Mouse (Mus musculus) embryonic facial prominence, embryonic 12.5 days (tissue): ENCODE measurements around the gene Ddr1. TPM values are rescaled to one million over a fixed set of nuclear protein-coding genes. Genes with fewer than 3 reads are reported as not detected.

ENCODE experiments used
- ATAC-seq: fragments of 200-750 bp; cut with Nextera tagmentation; 2 replicates; pipeline ENCODE4 v1.8.0; 2017; ENCODE audit not compliant: insufficient number of reproducible peaks, insufficient read depth, low FRiP score, low TSS enrichment
- H3K27ac ChIP-seq: fragments of 300-500 bp; sonication (generic); 2 replicates; pipeline ENCODE4 v1.5.1; 2016; ENCODE audit warnings: mild to moderate bottlenecking
- H3K27me3 ChIP-seq: fragments of 300-500 bp; sonication (generic); 2 replicates; pipeline ENCODE4 v1.6.1; 2016; ENCODE audit warnings: mild to moderate bottlenecking, moderate library complexity
- H3K36me3 ChIP-seq: fragments of 300-500 bp; sonication (generic); 2 replicates; pipeline ENCODE4 v1.6.1; 2016; ENCODE audit warnings: mild to moderate bottlenecking
- H3K4me1 ChIP-seq: fragments of 300-500 bp; sonication (generic); 2 replicates; pipeline ENCODE4 v1.6.1; 2016
- H3K4me2 ChIP-seq: fragments of 300-500 bp; sonication (generic); replicated peaks from 2 replicates; pipeline ENCODE4 v1.6.1; 2016; ENCODE audit warnings: mild to moderate bottlenecking, moderate library complexity
- H3K4me3 ChIP-seq: fragments of 300-500 bp; sonication (generic); 2 replicates; pipeline ENCODE4 v1.5.1; 2016; ENCODE audit warnings: mild to moderate bottlenecking
- H3K9ac ChIP-seq: fragments of 300-500 bp; sonication (generic); 2 replicates; pipeline ENCODE4 v1.6.1; 2016; ENCODE audit warnings: mild to moderate bottlenecking, moderate library complexity
- H3K9me3 ChIP-seq: fragments of 300-500 bp; sonication (generic); 2 replicates; pipeline ENCODE4 v1.6.1; 2016; ENCODE audit warnings: mild to moderate bottlenecking, moderate library complexity
- WGBS: fragments of 180-500 bp; shearing (Covaris S2); methylation state at CpG from one replicate; pipeline ENCODE4 v1.1.7; 2016; 5-methylcytosine and 5-hydroxymethylcytosine counted together
- polyA plus RNA-seq: library from polyadenylated mRNA; unstranded; fragments of >200 nt; fragmentation: Nextera tagmentation; extraction: Ambion mirVana; gene quantifications from 2 replicates; pipeline ENCODE4 v1.2.1, GENCODE M21; 2016

Gene Ddr1
- polyA plus RNA-seq, 1 experiment from 2014 or later, result 62.6 TPM

GRCm38 (mm10) chr17:35717080-35717479, 12.7 kb upstream of the Ddr1 start:
- Histone ChIP-seq H3K4me1 (peaks cover 8% of the 10 kb centered on the region), H3K4me2 (no peak overlapping the region), H3K9ac (no peak overlapping the region), H3K27me3 (no peaks in the 10 kb centered on the region), H3K9me3 (no peaks in the 10 kb centered on the region), H3K4me3 (no peak overlapping the region), H3K27ac (no peak overlapping the region), H3K36me3 (no peaks in the 10 kb centered on the region)
- 92% methylated on average over 6 of the region's 6 CpGs for WGBS
- no peak for ATAC-seq

DNA sequence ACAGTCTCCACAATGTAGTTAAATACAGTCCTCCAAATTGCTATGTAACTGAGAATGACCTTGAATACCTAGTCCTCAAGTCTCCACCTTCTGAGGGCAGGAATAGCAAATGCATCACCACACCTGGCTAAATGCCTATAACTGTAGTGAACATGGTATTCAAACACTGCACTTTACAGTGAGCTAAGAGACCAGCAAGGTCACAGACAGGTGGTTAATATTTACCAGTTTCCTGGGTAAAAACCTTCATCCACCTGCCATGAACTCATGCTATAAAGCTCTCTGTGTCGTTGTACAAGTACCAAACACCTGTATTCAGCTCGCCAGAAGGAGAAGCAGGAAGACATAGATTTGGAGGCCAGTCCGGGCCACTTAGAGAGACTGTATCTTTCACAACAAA, 11.7 kb upstream of the Ddr1 start:
- H3K4me3 ChIP-seq, result no peak overlapping the region
- H3K4me1 ChIP-seq, result peaks cover 11% of the 10 kb centered on the region
- no peak overlapping the region for H3K4me2 ChIP-seq
- no peak for ATAC-seq
- no peaks in the 10 kb centered on the region for H3K9me3 ChIP-seq
- WGBS, result 85% methylated on average over 3 of the region's 3 CpGs
- H3K27me3 ChIP-seq, result no peaks in the 10 kb centered on the region
- no peak overlapping the region for H3K27ac ChIP-seq
- H3K36me3 ChIP-seq, result no peaks in the 10 kb centered on the region
- no peak overlapping the region for H3K9ac ChIP-seq

DNA sequence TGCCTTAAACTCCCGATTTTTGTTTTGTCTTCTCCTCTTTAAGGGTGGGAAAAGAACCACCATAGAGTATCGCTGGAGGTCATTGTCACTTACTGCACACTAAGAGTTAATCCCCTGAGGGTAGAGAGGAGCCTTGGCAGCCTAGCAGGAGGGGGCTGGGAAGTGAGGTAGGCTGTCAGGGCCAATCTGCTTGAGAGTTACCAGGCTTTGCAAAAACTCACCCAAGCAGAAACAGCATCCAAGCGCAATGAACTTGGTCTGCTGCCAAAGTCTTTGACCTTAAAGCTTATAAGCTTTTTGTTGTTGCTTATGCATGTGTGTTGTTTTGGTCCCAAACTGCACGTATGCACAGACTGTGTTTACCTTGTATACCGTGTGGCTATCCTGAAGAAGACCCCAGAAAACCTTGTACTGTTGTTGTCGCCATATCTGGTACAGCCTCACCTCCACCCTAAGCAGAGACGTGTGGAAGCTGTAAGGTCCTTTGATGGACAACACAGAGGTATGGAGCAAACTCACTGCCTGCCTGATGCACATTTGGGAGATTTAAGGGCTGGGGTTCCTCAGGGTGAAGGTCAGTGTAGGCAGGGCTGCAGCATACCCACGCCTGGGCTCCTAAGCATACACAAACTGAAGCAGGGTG, 6.4 kb upstream of the Ddr1 start:
- WGBS, result 33% methylated on average over 8 of the region's 8 CpGs
- peak; percentile 82 for ATAC-seq
- Histone ChIP-seq H3K4me3 (no peak overlapping the region), H3K27ac (peak overlapping the region; percentile 65), H3K9me3 (no peaks in the 10 kb centered on the region), H3K4me2 (peak overlapping the region; percentile 3; the same call in 1 of the 2 replicates), H3K9ac (no peak overlapping the region), H3K27me3 (no peaks in the 10 kb centered on the region), H3K36me3 (no peaks in the 10 kb centered on the region), H3K4me1 (peaks cover 15% of the 10 kb centered on the region)

DNA sequence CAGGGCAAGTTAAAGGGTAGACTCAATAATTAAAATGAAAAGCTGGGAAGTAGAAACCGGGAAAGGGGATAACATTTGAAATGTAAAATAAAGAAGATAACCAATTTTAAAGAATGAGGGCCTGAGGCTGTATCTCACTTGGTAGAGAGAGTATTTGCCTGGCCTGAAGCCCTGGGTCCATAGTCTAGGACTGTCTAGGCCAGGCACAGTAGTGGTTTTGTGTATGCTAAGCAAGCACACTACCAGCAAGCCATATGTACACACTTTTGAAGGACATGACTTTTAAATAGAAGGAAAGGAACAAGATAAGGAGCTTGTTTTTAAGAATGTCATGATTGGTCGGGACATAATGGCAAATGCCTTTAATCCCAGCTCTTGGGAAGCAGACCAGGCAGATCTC, 4.2 kb upstream of the Ddr1 start:
- H3K9ac ChIP-seq, result no peak overlapping the region
- peaks cover 29% of the 10 kb centered on the region for H3K4me1 ChIP-seq
- no peak overlapping the region for H3K27ac ChIP-seq
- no peaks in the 10 kb centered on the region for H3K27me3 ChIP-seq
- no peak for ATAC-seq
- H3K36me3 ChIP-seq, result no peaks in the 10 kb centered on the region
- 76% methylated on average over 2 of the region's 2 CpGs for WGBS
- H3K4me3 ChIP-seq, result no peak overlapping the region
- H3K9me3 ChIP-seq, result no peaks in the 10 kb centered on the region
- no peak overlapping the region for H3K4me2 ChIP-seq

DNA sequence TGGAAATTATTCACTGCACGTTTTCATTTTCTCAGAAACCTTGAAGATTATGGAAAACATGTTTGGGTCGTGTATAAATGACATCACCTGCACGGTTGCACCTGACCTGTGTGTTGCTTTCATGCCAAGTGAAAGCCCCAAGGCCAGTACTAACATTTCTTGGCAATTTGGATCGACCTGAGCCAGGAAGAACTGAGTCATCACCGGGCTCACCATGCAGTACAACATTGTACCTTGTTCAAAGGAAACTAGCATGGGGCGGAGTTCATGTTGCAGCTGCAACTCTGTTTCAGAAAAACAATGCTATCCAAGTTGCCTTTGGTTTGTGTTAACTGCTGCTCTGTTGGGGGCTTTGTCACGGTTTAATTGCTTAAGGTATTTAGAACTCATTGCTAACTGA, 3.5 kb upstream of the Ddr1 start:
- H3K4me3 ChIP-seq, result no peak overlapping the region
- H3K4me2 ChIP-seq, result no peak overlapping the region
- 61% methylated on average over 7 of the region's 7 CpGs for WGBS
- H3K36me3 ChIP-seq, result no peaks in the 10 kb centered on the region
- H3K9ac ChIP-seq, result no peak overlapping the region
- H3K4me1 ChIP-seq, result peaks cover 33% of the 10 kb centered on the region
- H3K27ac ChIP-seq, result no peak overlapping the region
- no peak for ATAC-seq
- H3K9me3 ChIP-seq, result no peaks in the 10 kb centered on the region
- no peaks in the 10 kb centered on the region for H3K27me3 ChIP-seq

- 18% methylated on average over 4 of the region's 4 CpGs for WGBS
- no peak overlapping the region for H3K9ac ChIP-seq
- peaks cover 45% of the 10 kb centered on the region for H3K4me1 ChIP-seq
- no peaks in the 10 kb centered on the region for H3K9me3 ChIP-seq
- H3K36me3 ChIP-seq, result no peaks in the 10 kb centered on the region
- H3K4me2 ChIP-seq, result no peak overlapping the region
- ATAC-seq, result no peak
- no peak overlapping the region for H3K27ac ChIP-seq
- no peak overlapping the region for H3K4me3 ChIP-seq
- H3K27me3 ChIP-seq, result peaks cover 4% of the 10 kb centered on the region; the same call in 1 of the 2 replicates
Measured at GRCm38 (mm10) chr17:35705836-35706235, 1.4 kb upstream of the Ddr1 start.

DNA sequence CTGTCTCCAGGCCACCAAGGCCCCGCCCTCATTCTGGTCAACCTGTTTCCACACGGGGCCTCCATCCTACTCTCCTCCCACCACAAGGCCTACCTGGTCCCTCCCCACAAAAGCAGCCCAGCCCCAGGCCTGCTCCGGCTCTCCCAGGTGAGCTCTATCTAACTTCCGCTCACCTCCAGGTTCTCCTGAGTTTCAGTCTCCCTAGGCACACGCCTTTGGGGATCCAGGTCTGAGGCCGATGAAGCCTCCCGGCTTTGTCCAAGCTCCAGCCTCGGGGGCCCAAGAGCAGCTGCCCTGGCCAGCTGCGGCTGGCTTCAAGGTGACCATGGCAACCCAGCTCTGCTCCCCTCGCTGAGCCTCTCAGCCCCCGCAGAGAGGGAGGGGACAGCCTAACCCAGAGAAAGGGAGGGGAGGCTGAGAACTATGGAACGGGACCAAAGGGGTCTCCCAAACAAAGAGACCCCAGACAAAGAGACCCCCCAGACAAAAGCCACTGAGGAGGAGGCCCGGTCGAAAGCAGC, 610 bp downstream of the Ddr1 start:
- peak; percentile 58; the same call in 1 of the 2 replicates for ATAC-seq
- Histone ChIP-seq H3K4me3 (peak overlapping the region; percentile 37), H3K27ac (peak overlapping the region; percentile 89), H3K27me3 (peaks cover 9% of the 10 kb centered on the region; the same call in 1 of the 2 replicates), H3K9ac (peak overlapping the region; percentile 38), H3K9me3 (no peaks in the 10 kb centered on the region), H3K4me1 (peaks cover 48% of the 10 kb centered on the region), H3K4me2 (peak overlapping the region; percentile 45), H3K36me3 (no peaks in the 10 kb centered on the region)
- WGBS, result 5% methylated on average over 13 of the region's 14 CpGs

DNA sequence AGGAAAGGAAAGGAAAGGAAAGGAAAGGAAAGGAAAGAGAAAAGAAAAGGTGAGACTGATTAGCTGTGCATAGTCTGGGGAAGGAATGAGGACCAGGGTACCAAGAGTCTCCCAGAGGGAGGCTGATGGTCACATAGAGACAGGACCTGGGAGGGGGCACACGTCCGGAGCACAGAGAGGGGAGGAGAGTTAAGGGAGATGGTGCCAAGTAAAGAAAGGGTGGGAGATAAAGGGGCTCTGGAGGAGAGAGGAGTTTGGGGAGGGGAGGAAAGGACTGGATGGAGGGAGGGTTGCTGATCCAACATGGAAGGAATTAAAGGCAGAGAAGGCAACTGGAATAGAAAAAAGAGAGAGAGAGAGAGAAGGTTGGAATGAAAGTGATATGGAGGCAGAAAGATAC, 1.4 kb downstream of the Ddr1 start:
- Histone ChIP-seq H3K27me3 (peaks cover 9% of the 10 kb centered on the region; the same call in 1 of the 2 replicates), H3K9me3 (no peaks in the 10 kb centered on the region), H3K4me1 (peaks cover 53% of the 10 kb centered on the region), H3K4me3 (peak overlapping the region; percentile 56), H3K9ac (peak overlapping the region; percentile 27; the same call in 1 of the 2 replicates), H3K4me2 (peak overlapping the region; percentile 64), H3K36me3 (no peaks in the 10 kb centered on the region), H3K27ac (peak overlapping the region; percentile 87)
- ATAC-seq, result no peak
- 7% methylated on average over 2 of the region's 2 CpGs for WGBS

- 15% methylated on average over 4 of the region's 4 CpGs for WGBS
- H3K27me3 ChIP-seq, result peaks cover 11% of the 10 kb centered on the region
- H3K4me2 ChIP-seq, result peak overlapping the region; percentile 64
- H3K4me1 ChIP-seq, result peaks cover 58% of the 10 kb centered on the region
- no peaks in the 10 kb centered on the region for H3K36me3 ChIP-seq
- no peaks in the 10 kb centered on the region for H3K9me3 ChIP-seq
- peak overlapping the region; percentile 87 for H3K27ac ChIP-seq
- ATAC-seq, result no peak
- H3K4me3 ChIP-seq, result peak overlapping the region; percentile 56
- H3K9ac ChIP-seq, result peak overlapping the region; percentile 72
Measured at GRCm38 (mm10) chr17:35702605-35703004, 1.8 kb downstream of the Ddr1 start.

DNA sequence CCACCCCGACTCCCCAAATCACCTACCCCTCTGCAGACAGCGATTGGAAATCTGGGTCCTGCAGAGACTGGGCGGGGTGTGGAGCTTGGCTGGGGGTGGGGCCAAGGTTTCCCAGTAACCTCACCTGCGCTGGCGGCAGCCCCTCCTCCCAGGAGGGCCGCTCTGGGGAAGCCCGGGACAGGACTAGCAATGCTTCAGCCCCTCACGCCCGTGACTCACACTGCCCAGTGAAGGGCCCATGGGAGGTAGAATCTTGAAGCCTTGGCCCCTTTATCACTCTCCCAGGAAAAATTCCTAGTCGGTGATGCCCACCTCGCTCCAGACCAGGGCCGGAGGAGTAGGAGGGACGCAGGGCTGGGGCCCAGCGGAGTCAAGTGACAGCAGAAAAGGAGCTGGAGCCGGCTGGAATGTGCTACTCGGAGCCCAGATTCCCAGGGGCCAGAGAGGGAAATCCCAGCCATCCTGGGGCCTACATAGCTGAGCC, 2.4 kb downstream of the Ddr1 start:
- H3K27ac ChIP-seq, result peak overlapping the region; percentile 87
- H3K36me3 ChIP-seq, result no peaks in the 10 kb centered on the region
- H3K27me3 ChIP-seq, result peaks cover 14% of the 10 kb centered on the region
- H3K4me3 ChIP-seq, result peak overlapping the region; percentile 56
- peak overlapping the region; percentile 64 for H3K4me2 ChIP-seq
- no peaks in the 10 kb centered on the region for H3K9me3 ChIP-seq
- H3K9ac ChIP-seq, result peak overlapping the region; percentile 72
- ATAC-seq, result no peak
- 1% methylated on average over 16 of the region's 16 CpGs for WGBS
- H3K4me1 ChIP-seq, result peaks cover 64% of the 10 kb centered on the region

DNA sequence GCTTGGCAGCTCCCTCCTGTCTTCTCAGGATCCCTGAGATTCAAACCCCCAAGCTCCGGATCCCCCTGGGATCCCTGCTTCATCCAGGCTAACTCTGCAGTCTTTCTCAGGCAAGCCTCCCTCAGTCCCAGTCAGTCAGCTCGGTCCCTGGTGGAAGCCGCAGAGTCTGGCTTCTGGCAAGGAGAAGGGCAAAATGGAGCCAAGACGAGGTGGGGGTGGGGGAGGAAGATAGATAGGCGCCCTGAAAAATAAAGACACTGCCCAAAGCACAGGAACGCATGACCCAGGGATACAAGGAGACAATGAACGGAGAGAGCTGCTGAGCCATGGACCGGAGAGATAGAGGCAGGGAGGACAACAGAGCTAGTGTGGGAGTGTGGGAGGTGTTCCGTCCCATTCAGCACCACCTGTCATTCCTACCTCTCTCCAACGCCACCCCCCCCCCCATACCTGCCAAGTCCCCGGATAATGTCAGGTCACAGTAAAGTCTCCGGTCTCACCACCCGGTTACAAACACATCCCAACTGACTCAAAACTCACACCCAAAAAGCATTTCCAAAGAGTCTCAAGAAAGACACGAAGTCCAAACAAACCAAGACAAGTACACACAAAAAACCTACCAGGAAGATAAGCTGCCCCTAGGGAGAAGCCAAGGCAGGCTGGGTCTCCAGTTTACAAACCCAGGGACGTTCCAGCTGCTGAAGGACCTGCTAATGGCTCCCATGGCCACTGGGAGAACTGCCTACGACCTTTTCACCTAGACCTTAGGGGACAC, 3.0 kb downstream of the Ddr1 start:
- no peak for ATAC-seq

More for the DNA sequence above, 3.0 kb downstream of the Ddr1 start:
- Histone ChIP-seq H3K9ac (peak overlapping the region; percentile 72), H3K27me3 (peaks cover 14% of the 10 kb centered on the region), H3K9me3 (no peaks in the 10 kb centered on the region), H3K4me1 (peaks cover 69% of the 10 kb centered on the region), H3K36me3 (no peaks in the 10 kb centered on the region), H3K4me2 (peak overlapping the region; percentile 64), H3K27ac (peak overlapping the region; percentile 87), H3K4me3 (peak overlapping the region; percentile 56)
- WGBS, result 4% methylated on average over 16 of the region's 16 CpGs
